Mouse (Mus musculus) thymus, adult 2 months (tissue): ENCODE results near the gene Ppm1b.

ENCODE experiments used
- CTCF ChIP-seq: fragments of 200-500 bp; IDR thresholded peaks from 2 replicates; pipeline ENCODE4 v1.5.1; 2012; ENCODE audit warnings: mild to moderate bottlenecking, control low read depth, low read length, moderate library complexity, borderline replicate concordance; ENCODE audit not compliant: control insufficient read depth, poor library complexity, insufficient read depth; ENCODE audit errors: extremely low read depth
- POLR2A ChIP-seq: fragments of 200-500 bp; IDR thresholded peaks from 2 replicates; pipeline ENCODE4 v1.6.1; 2012; ENCODE audit warnings: mild to moderate bottlenecking, low read length, control low read depth, moderate library complexity; ENCODE audit not compliant: control insufficient read depth, poor library complexity, insufficient read depth; ENCODE audit errors: extremely low read depth

DNA sequence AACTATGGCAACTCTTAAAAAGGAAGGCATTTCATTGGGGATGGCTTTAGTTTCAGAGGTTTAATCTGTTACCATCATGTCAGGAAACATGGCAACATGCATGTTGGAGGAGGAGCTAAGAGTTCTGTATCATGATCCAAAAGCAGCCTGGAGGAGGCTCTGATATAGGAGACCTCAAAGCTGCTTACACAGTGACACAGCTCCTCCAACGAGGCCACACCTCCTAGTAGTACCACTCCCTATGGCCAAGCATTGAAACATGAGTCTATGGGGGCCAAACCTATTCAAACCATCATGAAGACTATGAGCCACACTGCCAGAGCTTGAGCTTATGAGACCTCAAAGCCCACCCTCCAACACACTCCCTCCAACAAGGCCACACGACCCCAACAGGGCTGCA, 26.2 kb downstream of the Ppm1b start:
- TF ChIP-seq CTCF = no peak
- TF ChIP-seq POLR2A = no peak
